Mouse (Mus musculus): Measurements from ENCODE around the gene Clec12b. TPM values are rescaled to one million over a fixed set of nuclear protein-coding genes. Genes with fewer than 3 reads are reported as not detected.

The Clec12b gene
- 0.17 and 0.22 TPM in 2 replicates for polyA plus RNA-seq (2015; fragmentation: Nextera tagmentation; extraction: Ambion mirVana)

GRCm38 (mm10) chr6:129385774-129386173 is at the start of gene Clec12b:
TSS of gene Clec12b (minus strand) at chr6:129385874.

GRCm38 (mm10) chr6:129408562-129408961 is 22.9 kb upstream of the Clec12b start, which contains the start of gene Clec9a:
TSS of gene Clec9a (plus strand) at chr6:129408862.

GRCm38 (mm10) chr6:129396997-129397396 is 11.3 kb upstream of the Clec12b start, which contains the start of gene Clec1b:
TSS of gene Clec1b (plus strand) at chr6:129397297.

GRCm38 (mm10) chr6:129342391-129342790 is 43.3 kb downstream of the Clec12b start, which contains the start of gene Clec12a:
TSS of gene Clec12a (plus strand) at chr6:129342691.

DNA sequence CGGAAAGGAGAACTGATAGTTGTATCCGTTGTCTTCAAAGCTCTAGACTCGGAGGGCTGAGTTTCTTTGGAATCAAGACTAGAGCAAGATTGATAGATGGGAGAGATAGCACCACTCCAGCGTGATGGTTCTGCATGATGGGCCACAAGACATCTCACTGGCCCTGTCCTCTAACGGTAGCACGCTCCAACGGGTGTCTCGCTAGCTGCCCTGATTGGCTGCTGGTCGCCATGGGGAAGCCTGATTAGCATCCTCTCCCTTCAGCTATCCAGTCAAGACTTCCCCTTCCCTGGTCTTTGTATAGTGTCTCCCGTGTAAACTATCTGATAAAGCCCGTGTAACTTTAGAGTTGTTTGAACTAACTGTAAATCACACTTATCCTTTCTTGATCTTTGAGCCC is 54.1 kb downstream of the Clec12b start, which contains the start of gene 4922502D21Rik:
TSS of gene 4922502D21Rik (minus strand) at position 187 of the 400 bp plus-strand sequence.

Other genes starting within 250 kb of the Clec12b start
- 0.25 TPM in 2 replicates for gene Clec2d, start 205.3 kb downstream of the Clec12b start, polyA plus RNA-seq (2015; fragmentation: Nextera tagmentation; extraction: Ambion mirVana)
- not detected in 2 replicates for gene Cd69, start 110.4 kb downstream of the Clec12b start, polyA plus RNA-seq (2015; fragmentation: Nextera tagmentation; extraction: Ambion mirVana)
- gene 4922502D21Rik, start 54.1 kb downstream of the Clec12b start, polyA plus RNA-seq (2015; fragmentation: Nextera tagmentation; extraction: Ambion mirVana) = not detected in 2 replicates
- 0.41 and 0.48 TPM in 2 replicates for gene Clec12a, start 43.2 kb downstream of the Clec12b start, polyA plus RNA-seq (2015; fragmentation: Nextera tagmentation; extraction: Ambion mirVana)
- 0.74 and 0.83 TPM in 2 replicates for gene Clec1b, start 11.4 kb upstream of the Clec12b start, polyA plus RNA-seq (2015; fragmentation: Nextera tagmentation; extraction: Ambion mirVana)
- 0.09 and 0.22 TPM in 2 replicates for gene Clec9a, start 23.0 kb upstream of the Clec12b start, polyA plus RNA-seq (2015; fragmentation: Nextera tagmentation; extraction: Ambion mirVana)
- 3.1 and 3.5 TPM in 2 replicates for gene Clec1a, start 66.1 kb upstream of the Clec12b start, polyA plus RNA-seq (2015; fragmentation: Nextera tagmentation; extraction: Ambion mirVana)
- gene Olr1, start 121.3 kb upstream of the Clec12b start, polyA plus RNA-seq (2015; fragmentation: Nextera tagmentation; extraction: Ambion mirVana) = not detected in 2 replicates
- gene Tmem52b, start 126.7 kb upstream of the Clec12b start, polyA plus RNA-seq (2015; fragmentation: Nextera tagmentation; extraction: Ambion mirVana) = not detected in 2 replicates
- 266 and 268 TPM in 2 replicates for gene Gabarapl1, start 147.3 kb upstream of the Clec12b start, polyA plus RNA-seq (2015; fragmentation: Nextera tagmentation; extraction: Ambion mirVana)
- gene Klre1, start 192.0 kb upstream of the Clec12b start, polyA plus RNA-seq (2015; fragmentation: Nextera tagmentation; extraction: Ambion mirVana) = not detected in 2 replicates
- gene Klrd1, start 205.9 kb upstream of the Clec12b start, polyA plus RNA-seq (2015; fragmentation: Nextera tagmentation; extraction: Ambion mirVana) = not detected in 2 replicates
- gene Klrk1, start 238.0 kb upstream of the Clec12b start, polyA plus RNA-seq (2015; fragmentation: Nextera tagmentation; extraction: Ambion mirVana) = 0.23 and 0.26 TPM in 2 replicates

All from neural tube, postnatal 0 days (tissue).